Mouse (Mus musculus) liver, embryonic 16.5 days (tissue): Measurements from ENCODE around the gene Prmt3. TPM values are rescaled to one million over a fixed set of nuclear protein-coding genes. Genes with fewer than 3 reads are reported as not detected.

Experiments used
- ATAC-seq: fragments of 200-750 bp; cut with Nextera tagmentation; 2 replicates; pipeline ENCODE4 v1.8.0; 2017; ENCODE audit warnings: low read depth, mild to moderate bottlenecking, moderate number of reproducible peaks, moderate library complexity
- H3K27ac ChIP-seq: fragments of 300-500 bp; sonication (generic); 2 replicates; pipeline ENCODE4 v1.5.1; 2014; ENCODE audit warnings: mild to moderate bottlenecking, low read length
- H3K27me3 ChIP-seq: fragments of 300-500 bp; sonication (generic); 2 replicates; pipeline ENCODE4 v1.6.1; 2014; ENCODE audit warnings: low read depth, low read length, mixed read lengths; ENCODE audit not compliant: control insufficient read depth, insufficient read depth
- H3K36me3 ChIP-seq: fragments of 300-500 bp; sonication (generic); 2 replicates; pipeline ENCODE4 v1.6.1; 2014; ENCODE audit warnings: mild to moderate bottlenecking; ENCODE audit not compliant: control insufficient read depth, insufficient read depth
- H3K4me1 ChIP-seq: fragments of 300-500 bp; sonication (generic); 2 replicates; pipeline ENCODE4 v1.6.1; 2014; ENCODE audit warnings: low read depth, low read length, mixed read lengths; ENCODE audit not compliant: control insufficient read depth
- H3K4me2 ChIP-seq: fragments of 300-500 bp; sonication (generic); 2 replicates; pipeline ENCODE4 v1.6.1; 2014; ENCODE audit warnings: low read depth, low read length, mixed read lengths
- H3K4me3 ChIP-seq: fragments of 300-500 bp; sonication (generic); 2 replicates; pipeline ENCODE4 v1.5.1; 2014; ENCODE audit warnings: low read depth, mild to moderate bottlenecking, low read length
- H3K9ac ChIP-seq: fragments of 300-500 bp; sonication (generic); 2 replicates; pipeline ENCODE4 v1.6.1; 2014; ENCODE audit warnings: low read depth, low read length
- H3K9me3 ChIP-seq: fragments of 300-500 bp; sonication (generic); replicated peaks from 2 replicates; pipeline ENCODE4 v1.6.1; 2016; ENCODE audit warnings: low read length; ENCODE audit not compliant: control insufficient read depth
- WGBS: fragments of 180-500 bp; shearing (Covaris S2); extraction: QIAGEN DNeasy Blood & Tissue Kit; methylation state at CpG from one replicate; pipeline ENCODE4 v1.1.7; 2014; ENCODE audit not compliant: insufficient replicate concordance; 5-methylcytosine and 5-hydroxymethylcytosine counted together
- polyA plus RNA-seq: library from polyadenylated mRNA; unstranded; fragments of >200 nt; fragmentation: Nextera tagmentation; extraction: Ambion mirVana; gene quantifications from 2 replicates; pipeline ENCODE4 v1.2.1, GENCODE M21; 2015

Prmt3 gene
- polyA plus RNA-seq, 1 experiment from 2014 or later: 15.6 TPM

DNA sequence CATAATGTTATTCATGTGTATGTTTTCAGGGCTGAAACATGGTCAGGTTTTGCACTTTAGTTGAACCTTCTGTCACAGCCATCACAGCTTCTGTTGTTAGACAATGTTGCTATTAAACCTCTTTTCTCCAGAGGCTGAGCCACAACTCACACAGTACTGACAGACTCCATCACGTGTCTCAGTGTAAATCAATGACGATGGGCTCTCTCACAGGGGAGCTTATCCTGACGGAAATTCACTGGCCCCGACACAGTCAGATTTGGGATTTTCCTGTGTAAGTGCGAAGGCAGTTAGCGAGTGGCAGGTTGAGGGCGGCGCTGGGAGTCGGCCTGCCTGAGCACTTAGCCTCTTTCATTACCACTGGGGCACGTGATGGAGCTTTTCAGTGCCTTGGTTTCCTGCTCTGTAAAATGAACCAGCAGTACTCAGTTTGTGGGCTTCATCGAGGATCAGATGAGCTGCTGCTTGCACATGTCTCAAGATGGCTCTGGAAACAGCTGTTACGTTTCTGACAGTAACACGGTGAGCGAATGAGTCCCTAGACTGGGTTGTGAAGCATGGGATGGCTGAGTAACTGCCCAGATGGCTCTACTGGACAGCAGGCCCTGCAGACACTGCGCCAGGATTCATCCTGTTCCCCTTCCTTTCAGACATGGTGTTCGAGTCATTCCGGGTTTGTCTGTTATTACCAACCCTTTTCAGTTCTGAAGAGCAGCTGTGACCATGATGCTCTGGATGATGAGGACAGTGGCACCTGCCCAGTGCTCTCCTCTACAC lies 29.9 kb downstream of the Prmt3 start:
- WGBS: 87% methylated on average over 17 of the region's 17 CpGs
- Histone ChIP-seq H3K27ac (no peak overlapping the region), H3K9me3 (no peaks in the 10 kb centered on the region)

DNA sequence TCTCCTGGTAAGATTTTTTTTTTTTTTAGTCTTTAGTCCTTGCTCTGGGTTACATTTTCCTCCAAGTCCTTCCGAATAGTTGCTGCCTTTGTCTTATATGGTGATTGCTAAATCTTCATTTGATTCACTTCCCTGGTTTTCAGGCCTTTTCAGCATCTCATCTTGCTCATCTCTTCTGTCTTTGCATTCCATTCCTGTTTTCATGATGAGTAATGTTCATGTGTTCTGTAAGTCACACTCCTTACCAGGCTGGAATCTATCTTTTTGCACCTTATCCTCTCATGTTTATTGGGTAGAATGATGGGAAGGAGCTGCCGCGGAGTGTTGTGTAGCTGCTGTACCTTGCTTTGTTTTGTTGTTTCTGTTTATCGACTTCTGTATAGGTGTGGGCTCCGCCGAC lies 31.0 kb downstream of the Prmt3 start:
- Histone ChIP-seq H3K27me3 (no peaks in the 10 kb centered on the region), H3K36me3 (peaks cover 9% of the 10 kb centered on the region), H3K4me2 (no peak overlapping the region), H3K4me3 (no peak overlapping the region), H3K9ac (no peak overlapping the region), H3K9me3 (no peaks in the 10 kb centered on the region), H3K27ac (no peak overlapping the region), H3K4me1 (peaks cover 4% of the 10 kb centered on the region)
- ATAC-seq: no peak
- WGBS: 78% methylated on average over 6 of the region's 6 CpGs

More for the DNA sequence above, 29.9 kb downstream of the Prmt3 start:
- no peak for ATAC-seq
- H3K4me1 ChIP-seq: peaks cover 4% of the 10 kb centered on the region
- H3K27me3 ChIP-seq: no peaks in the 10 kb centered on the region
- H3K9ac ChIP-seq: no peak overlapping the region
- H3K4me3 ChIP-seq: no peak overlapping the region
- H3K4me2 ChIP-seq: no peak overlapping the region
- peaks cover 9% of the 10 kb centered on the region for H3K36me3 ChIP-seq

DNA sequence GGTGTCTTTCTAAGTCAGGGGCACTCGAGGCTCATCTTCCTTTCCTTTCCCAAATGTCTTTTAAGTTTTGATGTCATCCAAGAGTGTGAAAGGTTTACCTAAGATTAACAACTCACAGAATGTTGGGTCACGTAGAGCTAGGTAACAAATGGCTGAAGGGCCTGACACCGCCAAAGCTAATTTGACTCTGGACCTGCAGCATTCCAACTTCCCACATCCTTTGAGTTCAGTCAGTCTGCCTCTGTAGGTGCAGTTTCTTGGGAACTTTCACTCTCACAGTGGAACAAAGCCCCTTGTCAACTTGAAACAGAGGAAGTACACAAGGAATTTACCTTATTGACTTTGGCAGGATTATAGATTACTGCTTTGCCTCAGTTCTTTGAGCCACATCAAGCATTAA lies 31.4 kb downstream of the Prmt3 start:
- peaks cover 4% of the 10 kb centered on the region for H3K4me1 ChIP-seq
- WGBS: 74% methylated on average over 3 of the region's 3 CpGs
- H3K36me3 ChIP-seq: peaks cover 9% of the 10 kb centered on the region
- no peak overlapping the region for H3K27ac ChIP-seq
- no peak overlapping the region for H3K4me2 ChIP-seq
- no peak overlapping the region for H3K4me3 ChIP-seq
- no peak for ATAC-seq
- H3K9me3 ChIP-seq: no peaks in the 10 kb centered on the region
- H3K27me3 ChIP-seq: no peaks in the 10 kb centered on the region
- H3K9ac ChIP-seq: no peak overlapping the region

DNA sequence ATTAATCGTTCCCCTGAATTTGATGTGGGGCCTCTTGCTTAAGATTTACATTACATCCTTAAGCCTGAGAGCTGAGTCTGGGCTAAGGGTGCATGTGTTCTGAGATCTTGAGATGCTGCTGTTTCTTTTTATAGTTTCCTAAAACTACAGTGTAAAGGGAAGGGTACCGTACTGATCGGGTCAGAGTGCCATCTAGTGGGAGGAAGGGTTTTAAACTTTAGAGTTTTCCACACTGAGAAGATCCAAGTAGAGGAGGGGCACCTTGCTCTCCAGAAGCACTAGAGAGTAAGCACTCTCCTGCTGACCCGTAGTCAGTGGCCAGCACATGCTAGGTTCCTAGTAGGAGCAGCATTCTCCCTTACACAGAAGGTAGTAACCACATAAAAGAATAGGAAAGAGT lies 33.2 kb downstream of the Prmt3 start:
- ATAC-seq: no peak
- H3K27me3 ChIP-seq: no peaks in the 10 kb centered on the region
- H3K4me2 ChIP-seq: no peak overlapping the region
- H3K9ac ChIP-seq: no peak overlapping the region
- H3K4me1 ChIP-seq: no peaks in the 10 kb centered on the region; the same call in 1 of the 2 replicates
- H3K4me3 ChIP-seq: no peak overlapping the region
- no peaks in the 10 kb centered on the region for H3K9me3 ChIP-seq
- WGBS: 56% methylated on average over 4 of the region's 4 CpGs
- peaks cover 9% of the 10 kb centered on the region for H3K36me3 ChIP-seq
- no peak overlapping the region for H3K27ac ChIP-seq

DNA sequence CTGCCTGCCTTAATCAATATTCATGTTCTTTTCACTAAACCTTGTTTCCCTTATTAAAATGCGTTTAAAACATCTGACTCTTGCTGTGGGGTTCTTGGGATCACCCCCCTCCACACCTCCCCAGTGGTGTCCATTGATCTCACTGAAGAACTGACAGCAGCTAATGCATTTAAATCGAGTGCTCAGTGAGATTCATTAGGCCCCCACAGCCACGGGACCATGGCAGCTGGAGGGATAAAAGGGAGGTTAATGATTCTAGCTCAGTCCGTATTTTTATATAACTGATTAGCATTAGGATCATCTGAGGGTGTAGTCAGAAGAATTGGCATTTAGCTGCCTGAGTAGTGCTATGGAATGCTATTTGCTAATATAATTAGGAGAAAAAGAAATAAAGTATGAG lies 41.2 kb downstream of the Prmt3 start:
- Histone ChIP-seq H3K4me2 (no peak overlapping the region), H3K27me3 (no peaks in the 10 kb centered on the region), H3K36me3 (peaks cover 6% of the 10 kb centered on the region), H3K9me3 (no peaks in the 10 kb centered on the region), H3K4me3 (no peak overlapping the region), H3K27ac (no peak overlapping the region), H3K9ac (no peak overlapping the region), H3K4me1 (no peaks in the 10 kb centered on the region)
- ATAC-seq: no peak
- 66% methylated on average over 4 of the region's 4 CpGs for WGBS

DNA sequence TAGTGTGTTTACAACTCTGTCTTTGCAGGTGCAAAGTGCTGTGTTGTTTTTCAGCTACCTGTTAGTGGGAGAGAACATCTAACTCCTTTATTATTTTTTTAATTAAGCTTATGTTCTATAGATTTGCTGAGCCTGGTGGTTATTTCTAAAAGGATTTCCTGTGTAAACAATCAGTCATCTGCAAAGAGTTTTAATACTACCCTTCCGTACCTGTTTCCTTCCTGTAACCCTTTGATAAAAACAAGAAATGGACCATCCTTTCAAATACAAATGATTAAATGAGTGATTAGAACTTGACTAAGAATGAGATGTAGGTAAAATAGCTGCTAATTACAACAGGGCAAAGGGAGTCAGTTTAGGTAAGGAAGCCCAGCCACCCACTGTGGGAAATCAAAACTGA lies 43.2 kb downstream of the Prmt3 start:
- H3K27ac ChIP-seq: no peak overlapping the region
- H3K36me3 ChIP-seq: peaks cover 6% of the 10 kb centered on the region
- no peak for ATAC-seq

DNA sequence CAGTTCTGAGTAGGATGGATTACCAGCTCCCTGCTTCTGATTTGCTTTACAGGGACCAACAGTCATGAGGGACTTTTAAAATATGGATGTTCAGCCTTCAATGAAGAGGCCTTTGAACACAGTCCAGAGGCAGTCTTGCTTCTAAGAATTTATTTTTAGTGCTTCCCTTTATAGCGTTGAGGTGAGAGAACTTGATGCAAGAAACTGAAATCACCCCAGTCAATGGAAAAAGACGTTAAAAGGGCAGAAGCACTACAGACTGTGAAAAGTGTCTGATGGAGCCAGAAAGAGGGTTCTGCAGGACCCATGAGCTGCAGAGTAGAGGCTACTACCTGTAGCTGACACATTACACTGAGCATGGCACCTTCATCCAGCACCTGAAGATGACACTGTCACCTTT lies 43.9 kb downstream of the Prmt3 start:
- Histone ChIP-seq H3K27ac (no peak overlapping the region), H3K4me3 (no peak overlapping the region), H3K9me3 (no peaks in the 10 kb centered on the region), H3K9ac (no peak overlapping the region), H3K4me1 (no peaks in the 10 kb centered on the region), H3K27me3 (no peaks in the 10 kb centered on the region), H3K36me3 (peaks cover 12% of the 10 kb centered on the region), H3K4me2 (no peak overlapping the region)
- ATAC-seq: no peak
- WGBS: 71% methylated on average over 2 of the region's 2 CpGs

More for the DNA sequence above, 43.2 kb downstream of the Prmt3 start:
- H3K27me3 ChIP-seq: no peaks in the 10 kb centered on the region
- no peak overlapping the region for H3K9ac ChIP-seq
- no peak overlapping the region for H3K4me2 ChIP-seq
- H3K4me3 ChIP-seq: no peak overlapping the region
- H3K9me3 ChIP-seq: no peaks in the 10 kb centered on the region
- 84% methylated on average over 1 of the region's 1 CpGs for WGBS
- no peaks in the 10 kb centered on the region for H3K4me1 ChIP-seq

DNA sequence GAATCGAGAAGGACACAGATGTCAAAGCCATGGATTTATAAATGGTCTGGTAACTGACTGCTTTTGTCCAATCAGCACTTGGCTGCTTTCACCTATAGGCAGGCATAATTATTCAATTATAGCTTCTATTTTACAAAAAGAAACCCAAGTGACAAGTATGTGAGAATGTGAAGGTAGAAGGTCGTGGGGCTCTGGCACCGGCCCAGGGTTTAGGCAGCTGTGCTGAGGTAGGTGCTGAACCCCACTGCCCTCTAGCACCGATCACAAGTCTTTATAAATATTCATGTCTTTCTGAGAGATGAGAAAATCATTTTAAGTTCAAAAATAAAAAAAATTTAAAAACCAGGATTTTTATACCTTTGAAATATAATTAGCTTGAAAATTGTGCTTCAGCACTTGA lies 45.4 kb downstream of the Prmt3 start:
- H3K4me1 ChIP-seq: no peaks in the 10 kb centered on the region
- H3K27ac ChIP-seq: no peak overlapping the region
- 77% methylated on average over 4 of the region's 4 CpGs for WGBS

DNA sequence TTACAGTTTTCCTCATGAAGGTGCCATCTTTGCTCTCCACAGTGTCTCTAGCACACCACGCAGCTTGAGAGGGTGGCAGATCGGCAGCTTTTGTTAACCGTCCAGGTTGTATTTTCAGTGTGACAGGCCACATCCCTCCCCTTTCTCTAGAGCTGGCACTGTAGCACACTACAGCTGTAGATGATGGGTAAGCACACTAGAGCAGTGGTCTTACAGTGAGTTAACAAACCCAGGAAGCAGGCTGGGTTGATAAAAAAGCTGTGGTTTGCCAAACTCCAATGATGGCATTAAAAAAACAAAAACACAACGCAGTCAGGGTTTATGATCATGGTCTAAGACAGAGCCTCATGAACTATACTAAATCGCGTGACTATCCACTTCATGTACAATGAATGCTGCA lies 45.9 kb downstream of the Prmt3 start:
- Histone ChIP-seq H3K9me3 (no peaks in the 10 kb centered on the region), H3K4me2 (no peak overlapping the region), H3K4me3 (no peak overlapping the region), H3K9ac (no peak overlapping the region), H3K27me3 (no peaks in the 10 kb centered on the region), H3K4me1 (no peaks in the 10 kb centered on the region), H3K27ac (no peak overlapping the region), H3K36me3 (peaks cover 8% of the 10 kb centered on the region)
- 70% methylated on average over 6 of the region's 6 CpGs for WGBS
- ATAC-seq: no peak

More for the DNA sequence above, 45.4 kb downstream of the Prmt3 start:
- Histone ChIP-seq H3K9ac (no peak overlapping the region), H3K27me3 (no peaks in the 10 kb centered on the region), H3K36me3 (peaks cover 10% of the 10 kb centered on the region), H3K9me3 (no peaks in the 10 kb centered on the region), H3K4me3 (no peak overlapping the region), H3K4me2 (no peak overlapping the region)
- no peak for ATAC-seq
